Mouse (Mus musculus) lung, embryonic 16.5 days (tissue): Measurements from ENCODE around the gene Gfpt2. TPM values are rescaled to one million over a fixed set of nuclear protein-coding genes. Genes with fewer than 3 reads are reported as not detected.
A peak's percentile ranks its signal among the peaks of the same experiment; 100 is the strongest.
"Not testable (repeated sequence)": the region's sequence is repeated elsewhere in the genome, so short reads cannot be mapped to it uniquely, and the experiment has no call there.

Experiments used
- ATAC-seq: fragments of 200-750 bp; cut with Nextera tagmentation; 2 replicates; pipeline ENCODE4 v1.8.0; 2017; ENCODE audit warnings: low read depth, mild to moderate bottlenecking, moderate library complexity
- H3K27ac ChIP-seq: fragments of 300-500 bp; sonication (generic); 2 replicates; pipeline ENCODE4 v1.5.1; 2014; ENCODE audit warnings: mild to moderate bottlenecking, control low read depth, low read length
- H3K27me3 ChIP-seq: fragments of 300-500 bp; sonication (generic); 2 replicates; pipeline ENCODE4 v1.6.1; 2014; ENCODE audit warnings: low read depth, low read length, mixed read lengths; ENCODE audit not compliant: control insufficient read depth, insufficient read depth
- H3K36me3 ChIP-seq: fragments of 300-500 bp; sonication (generic); 2 replicates; pipeline ENCODE4 v1.6.1; 2014; ENCODE audit warnings: low read length; ENCODE audit not compliant: control insufficient read depth, insufficient read depth
- H3K4me1 ChIP-seq: fragments of 300-500 bp; sonication (generic); replicated peaks from 2 replicates; pipeline ENCODE4 v1.6.1; 2014; ENCODE audit warnings: low read length, mixed read lengths; ENCODE audit not compliant: control insufficient read depth, insufficient read depth
- H3K4me2 ChIP-seq: fragments of 300-500 bp; sonication (generic); 2 replicates; pipeline ENCODE4 v1.6.1; 2014; ENCODE audit warnings: low read depth, low read length, control low read depth
- H3K4me3 ChIP-seq: fragments of 300-500 bp; sonication (generic); 2 replicates; pipeline ENCODE4 v1.5.1; 2014; ENCODE audit warnings: mild to moderate bottlenecking, low read length, control low read depth
- H3K9ac ChIP-seq: fragments of 300-500 bp; sonication (generic); 2 replicates; pipeline ENCODE4 v1.6.1; 2014; ENCODE audit warnings: low read length, control low read depth
- H3K9me3 ChIP-seq: fragments of 300-500 bp; sonication (generic); 2 replicates; pipeline ENCODE4 v1.6.1; 2016; ENCODE audit warnings: low read length; ENCODE audit not compliant: control insufficient read depth
- WGBS: fragments of 180-500 bp; shearing (Covaris S2); extraction: QIAGEN DNeasy Blood & Tissue Kit; methylation state at CpG from one replicate; pipeline ENCODE4 v1.1.7; 2014; 5-methylcytosine and 5-hydroxymethylcytosine counted together
- polyA plus RNA-seq: library from polyadenylated mRNA; unstranded; fragments of >200 nt; fragmentation: Nextera tagmentation; extraction: Ambion mirVana; gene quantifications from 2 replicates; pipeline ENCODE4 v1.2.1, GENCODE M21; 2015

The Gfpt2 gene
- polyA plus RNA-seq, 1 experiment from 2014 or later = 11.8 TPM

- WGBS = 12% methylated on average over 7 of the region's 8 CpGs
- Histone ChIP-seq H3K27me3 (no peaks in the 10 kb centered on the region), H3K9me3 (no peaks in the 10 kb centered on the region), H3K4me1 (peaks cover 16% of the 10 kb centered on the region), H3K27ac (peak overlapping the region; percentile 83), H3K36me3 (no peaks in the 10 kb centered on the region), H3K4me2 (peak overlapping the region; percentile 29), H3K4me3 (no peak overlapping the region; the same call in 1 of the 2 replicates), H3K9ac (peak overlapping the region; percentile 42; the same call in 1 of the 2 replicates)
- peak; percentile 93 for ATAC-seq
Observed at GRCm38 (mm10) chr11:49764639-49765299, 29.2 kb upstream of the Gfpt2 start.

GRCm38 (mm10) chr11:49765377-49766136 lies 28.4 kb upstream of the Gfpt2 start:
- Histone ChIP-seq H3K4me1 (peaks cover 16% of the 10 kb centered on the region), H3K9ac (no peak overlapping the region), H3K9me3 (no peaks in the 10 kb centered on the region), H3K27me3 (no peaks in the 10 kb centered on the region), H3K27ac (no peak overlapping the region), H3K36me3 (no peaks in the 10 kb centered on the region), H3K4me3 (no peak overlapping the region), H3K4me2 (no peak overlapping the region)
- no peak for ATAC-seq
- 71% methylated on average over 3 of the region's 3 CpGs for WGBS

GRCm38 (mm10) chr11:49766137-49766411 lies 27.9 kb upstream of the Gfpt2 start:
- 67% methylated on average over 2 of the region's 2 CpGs for WGBS
- no peak for ATAC-seq
- Histone ChIP-seq H3K4me1 (peaks cover 16% of the 10 kb centered on the region), H3K4me2 (no peak overlapping the region), H3K4me3 (no peak overlapping the region), H3K27me3 (no peaks in the 10 kb centered on the region), H3K9me3 (no peaks in the 10 kb centered on the region), H3K9ac (no peak overlapping the region), H3K27ac (no peak overlapping the region), H3K36me3 (no peaks in the 10 kb centered on the region)

- H3K4me2 ChIP-seq, H3K36me3 ChIP-seq, H3K9me3 ChIP-seq, H3K27me3 ChIP-seq, ATAC-seq, H3K27ac ChIP-seq, H3K9ac ChIP-seq, H3K4me3 ChIP-seq: not testable (repeated sequence)
- H3K4me1 ChIP-seq = peaks cover 16% of the 10 kb centered on the region
- 99% methylated on average over 4 of the region's 6 CpGs for WGBS
Observed at GRCm38 (mm10) chr11:49767497-49767896, 26.5 kb upstream of the Gfpt2 start.

- Histone ChIP-seq H3K9ac (no peak overlapping the region), H3K27ac (no peak overlapping the region), H3K9me3 (no peaks in the 10 kb centered on the region), H3K27me3 (no peaks in the 10 kb centered on the region), H3K4me1 (peaks cover 12% of the 10 kb centered on the region), H3K36me3 (no peaks in the 10 kb centered on the region), H3K4me3 (no peak overlapping the region), H3K4me2 (no peak overlapping the region)
- no peak for ATAC-seq
- 84% methylated on average over 5 of the region's 5 CpGs for WGBS
Observed at GRCm38 (mm10) chr11:49768781-49769180, 25.2 kb upstream of the Gfpt2 start.

GRCm38 (mm10) chr11:49770676-49771550 lies 23.1 kb upstream of the Gfpt2 start:
- WGBS = 65% methylated on average over 9 of the region's 9 CpGs

GRCm38 (mm10) chr11:49772251-49772650 lies 21.7 kb upstream of the Gfpt2 start:
- no peaks in the 10 kb centered on the region for H3K27me3 ChIP-seq
- no peaks in the 10 kb centered on the region for H3K4me1 ChIP-seq
- no peak overlapping the region for H3K4me3 ChIP-seq
- WGBS = 48% methylated on average over 5 of the region's 5 CpGs
- no peaks in the 10 kb centered on the region for H3K36me3 ChIP-seq
- no peak for ATAC-seq
- H3K27ac ChIP-seq = no peak overlapping the region
- H3K4me2 ChIP-seq = no peak overlapping the region
- H3K9me3 ChIP-seq = no peaks in the 10 kb centered on the region
- no peak overlapping the region for H3K9ac ChIP-seq

More at GRCm38 (mm10) chr11:49770676-49771550, 23.1 kb upstream of the Gfpt2 start:
- H3K4me3 ChIP-seq = no peak overlapping the region
- H3K36me3 ChIP-seq = no peaks in the 10 kb centered on the region
- H3K9ac ChIP-seq = no peak overlapping the region
- ATAC-seq = no peak
- no peaks in the 10 kb centered on the region for H3K9me3 ChIP-seq
- no peak overlapping the region for H3K4me2 ChIP-seq
- H3K27ac ChIP-seq = no peak overlapping the region
- H3K27me3 ChIP-seq = no peaks in the 10 kb centered on the region
- no peaks in the 10 kb centered on the region for H3K4me1 ChIP-seq

- no peaks in the 10 kb centered on the region for H3K27me3 ChIP-seq
- no peak overlapping the region for H3K9ac ChIP-seq
- H3K4me1 ChIP-seq = no peaks in the 10 kb centered on the region
- no peak for ATAC-seq
- H3K4me2 ChIP-seq = no peak overlapping the region
- H3K36me3 ChIP-seq = no peaks in the 10 kb centered on the region
- no peak overlapping the region for H3K4me3 ChIP-seq
- no peaks in the 10 kb centered on the region for H3K9me3 ChIP-seq
- no peak overlapping the region for H3K27ac ChIP-seq
- 70% methylated on average over 4 of the region's 4 CpGs for WGBS
Observed at GRCm38 (mm10) chr11:49774894-49775293, 19.1 kb upstream of the Gfpt2 start.

GRCm38 (mm10) chr11:49778844-49779243 lies 15.1 kb upstream of the Gfpt2 start:
- H3K4me2 ChIP-seq = no peak overlapping the region
- WGBS = 89% methylated on average over 6 of the region's 6 CpGs
- ATAC-seq = no peak

More at GRCm38 (mm10) chr11:49778844-49779243, 15.1 kb upstream of the Gfpt2 start:
- H3K9ac ChIP-seq = no peak overlapping the region
- no peak overlapping the region for H3K27ac ChIP-seq
- no peaks in the 10 kb centered on the region for H3K36me3 ChIP-seq
- no peak overlapping the region for H3K4me3 ChIP-seq
- no peaks in the 10 kb centered on the region for H3K27me3 ChIP-seq
- H3K9me3 ChIP-seq = no peaks in the 10 kb centered on the region
- H3K4me1 ChIP-seq = peaks cover 3% of the 10 kb centered on the region; the same call in 1 of the 2 replicates
